Mouse (Mus musculus) heart, adult 8-10 months (tissue): Measurements from ENCODE around the gene Xcr1. TPM values are rescaled to one million over a fixed set of nuclear protein-coding genes. Genes with fewer than 3 reads are reported as not detected.
A peak's percentile ranks its signal among the peaks of the same experiment; 100 is the strongest.

Source experiments
- DNase-seq: peaks from one replicate; pipeline ENCODE4 v3.0.0; 2022; ENCODE audit warnings: low spot score
- total RNA-seq, 4 experiments: library from RNA; stranded (reverse); gene quantifications; 2 replicates each; pipeline ENCODE4 v1.2.4; 2022

The Xcr1 gene
- not detected for total RNA-seq

GRCm38 (mm10) chr9:123861929-123862328 lies at the start of gene Xcr1:
Gene Xcr1, minus strand, starts transcription at chr9:123862029.
- DNase-seq: no peak

GRCm38 (mm10) chr9:123872049-123872448 lies 10.2 kb upstream of the Xcr1 start:
- DNase-seq: no peak

GRCm38 (mm10) chr9:123869167-123869784 lies 7.4 kb upstream of the Xcr1 start:
- DNase-seq: no peak

GRCm38 (mm10) chr9:123863641-123864040 lies 1.8 kb upstream of the Xcr1 start:
- no peak for DNase-seq

- DNase-seq: no peak
Observed at GRCm38 (mm10) chr9:123862895-123863616, 1.2 kb upstream of the Xcr1 start.

DNA sequence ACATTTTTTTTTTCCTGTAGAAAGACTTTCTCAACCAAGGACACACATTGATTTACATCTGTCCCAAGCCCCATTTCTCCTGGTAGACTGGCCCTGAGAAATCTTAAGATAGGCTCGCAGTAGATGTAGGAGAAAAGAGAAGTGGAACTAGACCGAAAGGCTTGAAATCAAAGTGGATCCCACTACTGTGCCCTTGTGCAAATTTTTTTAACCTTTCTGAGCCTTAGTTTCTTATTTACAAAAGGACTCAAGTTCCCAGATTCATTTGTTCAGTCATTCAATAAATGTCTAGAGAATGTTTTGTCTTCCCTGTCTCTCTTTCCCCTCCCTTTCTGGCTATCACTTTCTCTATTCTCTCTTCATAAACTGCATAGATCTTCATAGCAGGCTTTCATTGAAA lies 5.0 kb downstream of the Xcr1 start:
- no peak for DNase-seq

DNA sequence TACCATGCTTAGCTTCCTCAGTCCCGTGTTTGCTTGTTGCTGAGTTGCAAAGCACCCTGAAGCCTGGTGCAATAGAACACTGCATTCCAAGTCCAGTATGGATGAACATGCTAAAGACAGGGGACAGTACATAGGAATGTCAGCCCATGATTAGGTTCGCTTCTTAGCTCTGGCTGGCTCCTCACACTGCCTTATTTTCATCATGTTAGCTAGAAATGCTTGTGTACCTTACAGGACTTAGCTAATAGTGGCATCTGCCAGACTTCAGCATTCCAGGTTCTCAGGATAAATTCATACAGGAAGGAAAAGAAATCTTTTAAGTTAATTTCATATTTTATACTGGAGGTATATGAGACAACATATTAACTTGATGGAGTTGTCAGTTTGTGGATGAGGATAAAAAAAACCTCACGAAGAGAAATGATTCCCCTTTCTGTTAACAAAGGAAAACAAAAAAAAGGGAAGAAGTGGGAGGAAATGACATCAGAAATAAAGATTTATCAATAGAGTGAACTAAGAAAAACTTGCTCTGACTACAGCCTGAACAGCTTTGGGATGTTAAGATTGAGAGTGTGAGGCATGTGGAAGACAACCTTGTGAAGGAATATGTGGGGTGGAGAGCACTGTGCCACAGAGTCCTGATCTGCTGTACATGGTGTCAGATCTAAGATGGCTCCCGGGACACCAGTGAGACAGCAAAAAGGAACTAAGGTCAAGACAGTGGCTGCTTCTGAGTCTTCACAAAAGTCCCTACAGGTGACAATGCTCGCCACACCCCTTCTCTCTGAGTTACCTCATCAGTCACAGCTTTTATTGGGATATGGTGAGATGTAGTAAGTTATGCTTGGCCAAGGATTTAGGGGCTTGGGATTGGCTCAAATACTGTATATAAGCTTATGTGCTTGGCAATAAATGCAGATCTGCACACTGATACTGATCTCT lies 9.1 kb downstream of the Xcr1 start:
- no peak for DNase-seq

DNA sequence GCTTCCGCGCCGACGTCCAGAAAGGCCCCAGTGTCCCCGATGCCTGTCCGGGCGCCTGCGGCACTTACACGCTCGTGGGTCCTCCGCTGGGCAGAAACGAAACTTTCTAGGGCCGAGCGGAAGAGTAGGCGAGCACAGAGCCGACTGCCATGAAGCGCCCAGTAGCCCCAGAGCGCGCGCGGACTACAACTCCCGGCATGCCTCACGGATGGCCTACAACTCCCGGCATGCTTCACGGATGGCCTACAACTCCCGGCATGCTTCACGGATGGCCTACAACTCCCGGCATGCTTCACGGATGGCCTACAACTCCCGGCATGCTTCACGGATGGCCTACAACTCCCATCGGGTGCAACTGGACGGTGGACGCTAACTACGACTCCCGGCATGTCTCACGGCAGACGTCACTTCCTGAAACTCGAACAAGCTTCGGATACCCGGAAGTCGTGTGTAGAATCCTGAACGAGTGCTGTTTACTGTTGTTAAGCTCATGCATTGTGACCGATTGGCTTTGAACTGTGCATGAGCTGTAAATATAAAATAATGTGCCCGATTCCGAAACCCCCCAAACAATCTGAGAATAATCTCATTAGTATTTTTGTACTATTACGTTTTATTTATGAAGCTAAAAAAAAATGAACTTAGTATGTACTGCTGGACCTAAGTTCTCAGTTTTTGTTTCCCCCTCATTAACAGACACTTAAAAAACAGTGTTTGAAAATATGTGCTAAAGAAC lies 9.9 kb downstream of the Xcr1 start, which contains the start of gene Fyco1:
Gene Fyco1, minus strand, starts transcription at position 187 of the 736 bp plus-strand sequence.
- peak; percentile 97 for DNase-seq

- DNase-seq: peak; percentile 29
Observed at GRCm38 (mm10) chr9:123851062-123851712, 10.6 kb downstream of the Xcr1 start.

GRCm38 (mm10) chr9:123850705-123851061 lies 11.1 kb downstream of the Xcr1 start:
- DNase-seq: peak; percentile 41

- DNase-seq: no peak
Observed at GRCm38 (mm10) chr9:123849976-123850695, 11.7 kb downstream of the Xcr1 start.

GRCm38 (mm10) chr9:123846490-123846889 lies 15.3 kb downstream of the Xcr1 start:
- DNase-seq: no peak

DNA sequence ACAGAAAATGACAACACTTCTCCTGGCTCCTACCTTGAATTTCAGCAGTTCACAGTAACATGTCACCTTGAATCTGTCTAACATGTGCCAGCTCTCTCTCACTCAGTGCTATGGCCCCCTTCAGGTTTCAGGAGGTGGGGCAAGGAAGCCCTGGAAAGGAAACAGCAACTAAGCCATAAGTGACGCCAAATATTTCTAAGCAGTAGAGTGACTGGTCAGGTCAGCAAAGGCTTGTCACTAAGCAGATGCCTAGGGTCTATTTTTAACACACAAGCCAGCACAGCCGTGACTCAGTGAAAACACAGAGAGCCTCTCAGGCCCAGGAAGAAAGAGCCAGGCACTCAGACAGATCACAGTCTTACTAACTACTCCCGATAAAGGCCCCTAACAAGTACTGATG lies 16.7 kb downstream of the Xcr1 start:
- DNase-seq: peak; percentile 57

GRCm38 (mm10) chr9:123844468-123844867 lies 17.4 kb downstream of the Xcr1 start:
- DNase-seq: peak; percentile 19

DNA sequence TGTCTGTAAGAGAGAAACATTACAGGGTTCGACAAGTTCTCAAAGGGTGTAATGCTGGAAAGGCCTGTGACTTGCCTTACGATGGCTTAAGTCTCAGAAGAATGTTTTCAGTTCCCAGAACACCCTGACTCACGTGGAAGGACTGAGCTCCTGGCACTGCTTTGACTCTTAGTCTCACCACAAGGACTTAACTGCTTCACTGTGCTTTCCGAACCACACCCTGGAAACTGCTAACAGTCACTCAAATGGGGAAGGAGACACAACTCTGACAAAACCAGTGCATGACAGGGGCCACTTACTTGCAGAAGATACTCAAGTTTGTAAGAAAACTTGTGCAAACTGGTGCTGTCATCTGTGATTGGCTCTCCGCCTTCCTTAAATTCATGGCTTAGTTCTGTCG lies 21.6 kb downstream of the Xcr1 start:
- no peak for DNase-seq

- no peak for DNase-seq
Observed at GRCm38 (mm10) chr9:123835851-123836250, 26.0 kb downstream of the Xcr1 start.

- DNase-seq: no peak
Observed at GRCm38 (mm10) chr9:123828916-123829315, 32.9 kb downstream of the Xcr1 start.

GRCm38 (mm10) chr9:123826631-123827030 lies 35.2 kb downstream of the Xcr1 start:
- no peak for DNase-seq

DNA sequence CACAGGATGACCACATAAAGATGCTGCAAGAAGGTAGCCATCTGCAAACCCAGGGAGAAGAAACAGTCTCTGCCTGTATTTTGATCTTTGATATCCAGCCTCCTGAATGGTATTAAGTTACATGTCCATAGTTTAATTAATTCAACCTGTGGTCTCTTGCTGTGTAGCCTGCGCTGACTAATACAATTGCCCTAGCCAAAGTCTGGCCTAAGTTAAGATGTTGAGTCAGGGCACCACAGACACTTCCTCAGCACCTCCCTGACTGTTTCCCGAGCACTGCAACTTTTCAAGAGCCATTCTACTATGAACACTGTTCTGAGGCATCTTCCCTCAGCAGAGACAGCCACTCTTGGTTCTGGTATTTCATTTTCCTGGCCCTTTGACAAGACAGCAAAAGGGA lies 43.2 kb downstream of the Xcr1 start:
- no peak for DNase-seq

DNA sequence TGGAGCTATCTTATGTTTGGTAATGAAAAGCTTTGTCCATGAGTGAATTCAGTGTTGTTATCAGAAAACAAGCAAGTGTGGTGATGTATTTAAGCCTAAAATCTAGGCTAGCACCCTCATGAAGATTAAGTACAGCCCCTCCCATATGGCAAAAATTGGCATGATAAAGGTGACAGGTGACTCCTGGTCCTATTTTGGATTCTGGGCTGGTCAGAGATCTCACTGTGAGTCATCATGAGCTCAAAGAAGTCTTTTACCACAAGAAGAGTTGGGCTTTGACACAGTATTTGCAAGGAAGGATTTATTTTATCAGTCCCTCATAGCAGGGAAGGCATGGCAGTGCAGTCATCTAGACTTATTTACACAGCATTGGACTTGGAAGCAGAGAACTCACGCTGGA lies 45.8 kb downstream of the Xcr1 start:
- no peak for DNase-seq
